In the genomic region with DNA sequence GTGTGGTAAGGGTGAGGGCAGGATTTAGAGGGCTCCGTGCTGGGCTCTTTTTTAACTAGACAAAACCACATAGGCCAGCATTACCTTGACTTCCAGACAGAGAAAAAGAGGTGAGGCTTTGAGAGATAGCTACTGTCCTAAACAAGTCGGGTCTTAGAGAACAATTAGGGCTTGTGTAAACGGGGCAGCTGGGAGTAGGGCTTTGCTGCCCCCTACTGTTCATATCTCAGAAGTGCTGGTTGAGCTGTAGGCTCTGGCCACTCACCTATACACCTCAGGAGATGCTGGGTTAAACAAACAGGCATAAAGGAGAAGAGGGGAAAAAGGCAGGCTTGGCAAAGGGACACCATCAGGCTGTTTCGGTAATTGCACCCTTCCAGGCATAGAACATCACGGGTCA, we compare ENCODE assay signal across 8 mouse cellular contexts. TPM values are rescaled to one million over a fixed set of nuclear protein-coding genes. Genes with fewer than 3 reads are reported as not detected.
DNase-seq lines count a peak whose midpoint lies in the region; ATAC-seq lines count a peak whose summit lies in the region.
"Had no signal": no experiment of that assay in that cellular context is flagged by ENCODE, and none has a peak within 500 bp of the region (broad histone marks: within the 10 kb centered on the region; RNA-seq: fewer than 3 reads in every experiment).

No protein-coding gene starts in this region.

- H3K9me3 ChIP-seq in hindbrain, embryonic 15.5 days: no peaks in the 10 kb centered on the region
- H3K9me3 ChIP-seq: megakaryocyte, embryonic 14.5 days had no signal

- H3K4me1 ChIP-seq in hindbrain, embryonic 15.5 days (replicated peaks): peaks cover 18% of the 10 kb centered on the region

- H3K4me2 ChIP-seq in hindbrain, embryonic 15.5 days: no peak overlapping the region

- no peak overlapping the region for H3K9ac ChIP-seq in hindbrain, embryonic 15.5 days

- H3K36me3 ChIP-seq in hindbrain, embryonic 15.5 days: no peaks in the 10 kb centered on the region

- H3K4me3 ChIP-seq in hindbrain, embryonic 15.5 days: no peak overlapping the region
- H3K4me3 ChIP-seq: megakaryocyte, embryonic 14.5 days had no signal

- H3K27me3 ChIP-seq in hindbrain, embryonic 15.5 days: no peaks in the 10 kb centered on the region

- DNase-seq in Muller cell, postnatal 12 days (ENCODE audit: inconsistent ontology term): peak; percentile 64
- DNase-seq in c-Kit-negative CD71-positive TER-119-positive erythroid progenitor cells, embryonic 14.5 days (ENCODE audit: low read depth, low spot score): peak; percentile 25
- peak; percentile 57 for DNase-seq in fibroblast of lung, adult 2 months (ENCODE audit: low read depth)
- DNase-seq in layer of hippocampus, postnatal 36 days: peak; percentile 56 to 67
- peak; percentile 67 to 78 for DNase-seq in lung, postnatal 4 days
- DNase-seq in spleen, adult 12 weeks (ENCODE audit: low spot score): peak; percentile 19

- WGBS in hindbrain, embryonic 15.5 days: 8% methylated on average over 5 of the region's 5 CpGs

- no peak overlapping the region for H3K27ac ChIP-seq in hindbrain, embryonic 15.5 days (replicated peaks)

- peak; percentile 72; the same call in 1 of the 2 replicates for ATAC-seq in hindbrain, embryonic 15.5 days (ENCODE audit: low FRiP score, low read depth)

RNA-seq across cellular contexts. Expression of gene Fem1b, which starts 34.3 kb away (rescaled TPM):
- 53.0 and 53.5 TPM in 2 replicates for polyA plus RNA-seq in hindbrain, embryonic 15.5 days (2015; fragmentation: Nextera tagmentation; extraction: Ambion mirVana)
- total RNA-seq in layer of hippocampus, postnatal 36 days (2021): 100 to 1,000 TPM in 1 of 2 experiments, 10 to 100 TPM in 1; 98.4 to 102 TPM

Comparison
In these comparisons a context has a peak if more than half of its experiments do, and no peak if none do; other contexts are left out.
1. DNase-seq: peak in every context shown above with its lines; median percentile 72 in lung, postnatal 4 days; 64 in Muller cell, postnatal 12 days; 62 in layer of hippocampus, postnatal 36 days; 57 in fibroblast of lung, adult 2 months; 25 in c-Kit-negative CD71-positive TER-119-positive erythroid progenitor cells, embryonic 14.5 days; 19 in spleen, adult 12 weeks.